Mouse (Mus musculus): Measurements from ENCODE around the gene Hus1b. TPM values are rescaled to one million over a fixed set of nuclear protein-coding genes. Genes with fewer than 3 reads are reported as not detected.

Hus1b gene
- polyA plus RNA-seq, 1 experiment from 2014 or later: 0.14 TPM

- Histone ChIP-seq H3K4me1 (ENCODE audit: control insufficient read depth, insufficient read depth, low read length) (peaks cover 7% of the 10 kb centered on the region; the same call in 1 of the 2 replicates), H3K4me2 (ENCODE audit: low read length) (peak overlapping the region; percentile 17; the same call in 1 of the 2 replicates), H3K36me3 (ENCODE audit: control insufficient read depth, insufficient read depth, low read length) (no peaks in the 10 kb centered on the region), H3K9ac (ENCODE audit: low read length) (peak overlapping the region; percentile 18; the same call in 1 of the 2 replicates), H3K4me3 (ENCODE audit: low read depth, low read length) (no peak overlapping the region), H3K9me3 (replicated peaks; ENCODE audit: control insufficient read depth, low read length) (no peaks in the 10 kb centered on the region), H3K27me3 (replicated peaks; ENCODE audit: control insufficient read depth, insufficient read depth, low read length) (no peaks in the 10 kb centered on the region), H3K27ac (ENCODE audit: low read depth, low read length) (no peak overlapping the region)
- ATAC-seq (peak; percentile 72), DNase-seq (ENCODE audit: low spot score) (peak; percentile 22)
- WGBS: 17% methylated on average over 10 of the region's 10 CpGs
These were observed 18.9 kb upstream of the Hus1b start for GRCm38 (mm10) chr13:30966507-30966911.

GRCm38 (mm10) chr13:30961932-30962331, 14.4 kb upstream of the Hus1b start:
- DNase-seq (ENCODE audit: low spot score) (no peak), ATAC-seq (no peak)
- 0 out of 2 replicates have a peak, but pooled peaks cover 5% of the 10 kb centered on the region for H3K36me3 ChIP-seq (ENCODE audit: control insufficient read depth, insufficient read depth, low read length)
- H3K4me1 ChIP-seq (ENCODE audit: control insufficient read depth, insufficient read depth, low read length): peaks cover 4% of the 10 kb centered on the region; the same call in 1 of the 2 replicates
- WGBS: 56% methylated on average over 2 of the region's 2 CpGs
- H3K9me3 ChIP-seq (replicated peaks; ENCODE audit: control insufficient read depth, low read length): no peaks in the 10 kb centered on the region
- H3K9ac ChIP-seq (ENCODE audit: low read length): no peak overlapping the region
- no peak overlapping the region for H3K4me2 ChIP-seq (ENCODE audit: low read length)
- no peak overlapping the region for H3K27ac ChIP-seq (ENCODE audit: low read depth, low read length)
- no peaks in the 10 kb centered on the region for H3K27me3 ChIP-seq (replicated peaks; ENCODE audit: control insufficient read depth, insufficient read depth, low read length)
- H3K4me3 ChIP-seq (ENCODE audit: low read depth, low read length): no peak overlapping the region

- ATAC-seq (no peak), DNase-seq (ENCODE audit: low spot score) (no peak)
- Histone ChIP-seq H3K4me3 (ENCODE audit: low read depth, low read length) (no peak overlapping the region), H3K27me3 (replicated peaks; ENCODE audit: control insufficient read depth, insufficient read depth, low read length) (no peaks in the 10 kb centered on the region), H3K4me2 (ENCODE audit: low read length) (no peak overlapping the region), H3K27ac (ENCODE audit: low read depth, low read length) (no peak overlapping the region), H3K9me3 (replicated peaks; ENCODE audit: control insufficient read depth, low read length) (no peaks in the 10 kb centered on the region), H3K36me3 (ENCODE audit: control insufficient read depth, insufficient read depth, low read length) (0 out of 2 replicates have a peak, but pooled peaks cover 5% of the 10 kb centered on the region), H3K9ac (ENCODE audit: low read length) (no peak overlapping the region), H3K4me1 (ENCODE audit: control insufficient read depth, insufficient read depth, low read length) (no peaks in the 10 kb centered on the region)
- WGBS: 97% methylated on average over 2 of the region's 2 CpGs
These were observed 13.2 kb upstream of the Hus1b start for GRCm38 (mm10) chr13:30960714-30961113.

- no peak for ATAC-seq
- Histone ChIP-seq H3K36me3 (ENCODE audit: control insufficient read depth, insufficient read depth, low read length) (no peaks in the 10 kb centered on the region), H3K4me1 (ENCODE audit: control insufficient read depth, insufficient read depth, low read length) (no peaks in the 10 kb centered on the region), H3K9ac (ENCODE audit: low read length) (no peak overlapping the region), H3K27ac (ENCODE audit: low read depth, low read length) (no peak overlapping the region), H3K4me3 (ENCODE audit: low read depth, low read length) (no peak overlapping the region), H3K27me3 (replicated peaks; ENCODE audit: control insufficient read depth, insufficient read depth, low read length) (no peaks in the 10 kb centered on the region), H3K4me2 (ENCODE audit: low read length) (no peak overlapping the region), H3K9me3 (replicated peaks; ENCODE audit: control insufficient read depth, low read length) (no peaks in the 10 kb centered on the region)
- 86% methylated on average over 1 of the region's 1 CpGs for WGBS
- no peak for DNase-seq (ENCODE audit: low spot score)
These were observed 6.0 kb upstream of the Hus1b start for GRCm38 (mm10) chr13:30953580-30953979.

GRCm38 (mm10) chr13:30952044-30952443, 4.5 kb upstream of the Hus1b start:
- H3K4me1 ChIP-seq (ENCODE audit: control insufficient read depth, insufficient read depth, low read length): no peaks in the 10 kb centered on the region
- ATAC-seq: no peak
- no peak for DNase-seq (ENCODE audit: low spot score)

GRCm38 (mm10) chr13:30949181-30949580, 1.6 kb upstream of the Hus1b start:
- Histone ChIP-seq H3K27me3 (replicated peaks; ENCODE audit: control insufficient read depth, insufficient read depth, low read length) (no peaks in the 10 kb centered on the region), H3K9me3 (replicated peaks; ENCODE audit: control insufficient read depth, low read length) (no peaks in the 10 kb centered on the region), H3K9ac (ENCODE audit: low read length) (no peak overlapping the region), H3K4me3 (ENCODE audit: low read depth, low read length) (no peak overlapping the region), H3K4me2 (ENCODE audit: low read length) (no peak overlapping the region), H3K36me3 (ENCODE audit: control insufficient read depth, insufficient read depth, low read length) (no peaks in the 10 kb centered on the region), H3K4me1 (ENCODE audit: control insufficient read depth, insufficient read depth, low read length) (no peaks in the 10 kb centered on the region), H3K27ac (ENCODE audit: low read depth, low read length) (no peak overlapping the region)
- DNase-seq (ENCODE audit: low spot score): no peak
- ATAC-seq: no peak
- WGBS: 97% methylated on average over 9 of the region's 9 CpGs

More at GRCm38 (mm10) chr13:30952044-30952443, 4.5 kb upstream of the Hus1b start:
- H3K27ac ChIP-seq (ENCODE audit: low read depth, low read length): no peak overlapping the region
- no peak overlapping the region for H3K4me3 ChIP-seq (ENCODE audit: low read depth, low read length)
- no peak overlapping the region for H3K9ac ChIP-seq (ENCODE audit: low read length)
- no peaks in the 10 kb centered on the region for H3K27me3 ChIP-seq (replicated peaks; ENCODE audit: control insufficient read depth, insufficient read depth, low read length)
- no peaks in the 10 kb centered on the region for H3K36me3 ChIP-seq (ENCODE audit: control insufficient read depth, insufficient read depth, low read length)
- no peaks in the 10 kb centered on the region for H3K9me3 ChIP-seq (replicated peaks; ENCODE audit: control insufficient read depth, low read length)
- WGBS: 89% methylated on average over 2 of the region's 2 CpGs
- no peak overlapping the region for H3K4me2 ChIP-seq (ENCODE audit: low read length)

GRCm38 (mm10) chr13:30947129-30947528, 430 bp downstream of the Hus1b start:
- H3K4me3 ChIP-seq (ENCODE audit: low read depth, low read length): no peak overlapping the region
- no peak overlapping the region for H3K27ac ChIP-seq (ENCODE audit: low read depth, low read length)
- H3K9me3 ChIP-seq (replicated peaks; ENCODE audit: control insufficient read depth, low read length): no peaks in the 10 kb centered on the region
- no peaks in the 10 kb centered on the region for H3K4me1 ChIP-seq (ENCODE audit: control insufficient read depth, insufficient read depth, low read length)
- H3K36me3 ChIP-seq (ENCODE audit: control insufficient read depth, insufficient read depth, low read length): no peaks in the 10 kb centered on the region
- ATAC-seq (no peak), DNase-seq (ENCODE audit: low spot score) (no peak)
- H3K9ac ChIP-seq (ENCODE audit: low read length): no peak overlapping the region
- H3K27me3 ChIP-seq (replicated peaks; ENCODE audit: control insufficient read depth, insufficient read depth, low read length): no peaks in the 10 kb centered on the region
- 94% methylated on average over 15 of the region's 15 CpGs for WGBS
- H3K4me2 ChIP-seq (ENCODE audit: low read length): no peak overlapping the region

GRCm38 (mm10) chr13:30945788-30946187, 1.8 kb downstream of the Hus1b start:
- Histone ChIP-seq H3K4me3 (ENCODE audit: low read depth, low read length) (no peak overlapping the region), H3K27me3 (replicated peaks; ENCODE audit: control insufficient read depth, insufficient read depth, low read length) (no peaks in the 10 kb centered on the region), H3K4me2 (ENCODE audit: low read length) (no peak overlapping the region), H3K9me3 (replicated peaks; ENCODE audit: control insufficient read depth, low read length) (no peaks in the 10 kb centered on the region), H3K27ac (ENCODE audit: low read depth, low read length) (no peak overlapping the region), H3K36me3 (ENCODE audit: control insufficient read depth, insufficient read depth, low read length) (no peaks in the 10 kb centered on the region), H3K9ac (ENCODE audit: low read length) (no peak overlapping the region), H3K4me1 (ENCODE audit: control insufficient read depth, insufficient read depth, low read length) (no peaks in the 10 kb centered on the region)
- ATAC-seq (no peak), DNase-seq (ENCODE audit: low spot score) (no peak)

GRCm38 (mm10) chr13:30932972-30933371, 14.6 kb downstream of the Hus1b start:
- DNase-seq (ENCODE audit: low spot score): no peak
- Histone ChIP-seq H3K27ac (ENCODE audit: low read depth, low read length) (no peak overlapping the region), H3K9ac (ENCODE audit: low read length) (no peak overlapping the region), H3K36me3 (ENCODE audit: control insufficient read depth, insufficient read depth, low read length) (0 out of 2 replicates have a peak, but pooled peaks cover 4% of the 10 kb centered on the region), H3K9me3 (replicated peaks; ENCODE audit: control insufficient read depth, low read length) (no peaks in the 10 kb centered on the region), H3K4me2 (ENCODE audit: low read length) (no peak overlapping the region), H3K4me3 (ENCODE audit: low read depth, low read length) (no peak overlapping the region), H3K4me1 (ENCODE audit: control insufficient read depth, insufficient read depth, low read length) (no peaks in the 10 kb centered on the region), H3K27me3 (replicated peaks; ENCODE audit: control insufficient read depth, insufficient read depth, low read length) (no peaks in the 10 kb centered on the region)
- ATAC-seq: no peak
- 81% methylated on average over 6 of the region's 6 CpGs for WGBS

Data from forebrain, embryonic 14.5 days (tissue).